Mouse (Mus musculus) megakaryocyte, embryonic 14.5 days (primary cell): ENCODE data around the gene Gm8947.

Source experiments
- FLI1 ChIP-seq: IDR thresholded peaks from 2 replicates; pipeline ENCODE4 v1.6.1; 2012; ENCODE audit warnings: low read length, inconsistent platforms, mixed read lengths
- GATA1 ChIP-seq: IDR thresholded peaks from 3 replicates; pipeline ENCODE4 v1.6.1; 2012; ENCODE audit warnings: mixed read lengths, low read length, inconsistent platforms, borderline replicate concordance

DNA sequence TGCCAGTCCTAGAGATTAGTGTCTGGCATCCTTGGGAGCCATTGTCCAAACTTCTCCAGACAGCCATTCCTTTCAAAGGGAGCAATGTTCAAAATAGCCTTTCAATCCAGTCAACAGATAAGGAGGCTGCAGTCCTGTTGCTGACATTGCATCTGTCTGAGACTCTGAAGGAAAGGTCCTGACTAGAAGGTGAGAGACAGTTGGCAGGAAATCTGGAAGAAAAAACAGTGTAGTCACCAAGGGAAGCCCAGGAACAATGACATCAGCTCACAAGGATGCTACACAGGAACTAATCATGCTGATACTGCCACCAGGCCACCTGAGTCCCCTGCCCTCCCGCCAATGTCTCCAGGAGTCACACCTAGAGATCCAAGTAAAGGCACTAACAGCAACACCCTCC lies 31.2 kb downstream of the Gm8947 start:
- TF ChIP-seq GATA1 = no peak
- no peak for TF ChIP-seq FLI1
